Mouse (Mus musculus) heart, postnatal 0 days (tissue): ENCODE data around the gene Mecom. TPM values are rescaled to one million over a fixed set of nuclear protein-coding genes. Genes with fewer than 3 reads are reported as not detected.
A peak's percentile ranks its signal among the peaks of the same experiment; 100 is the strongest.
"Not testable (repeated sequence)": the region's sequence is repeated elsewhere in the genome, so short reads cannot be mapped to it uniquely, and the experiment has no call there.

ENCODE experiments used
- ATAC-seq: fragments of 200-750 bp; cut with Nextera tagmentation; 2 replicates; pipeline ENCODE4 v1.8.0; 2017; ENCODE audit warnings: low read depth, moderate number of reproducible peaks, moderate library complexity; ENCODE audit not compliant: insufficient read depth
- DNase-seq: peaks from one replicate; pipeline ENCODE4 v3.0.0-alpha.2; 2016; ENCODE audit warnings: low spot score
- H3K27ac ChIP-seq: fragments of 300-500 bp; sonication (generic); 2 replicates; pipeline ENCODE4 v1.5.1; 2014; ENCODE audit warnings: low read depth, mild to moderate bottlenecking
- H3K27me3 ChIP-seq: fragments of 300-500 bp; sonication (generic); 2 replicates; pipeline ENCODE4 v1.6.1; 2014; ENCODE audit warnings: low read length, mixed read lengths; ENCODE audit not compliant: control insufficient read depth, insufficient read depth
- H3K36me3 ChIP-seq: fragments of 300-500 bp; sonication (generic); replicated peaks from 2 replicates; pipeline ENCODE4 v1.6.1; 2014; ENCODE audit warnings: low read length, mixed read lengths; ENCODE audit not compliant: control insufficient read depth, insufficient read depth
- H3K4me1 ChIP-seq: fragments of 300-500 bp; sonication (generic); 2 replicates; pipeline ENCODE4 v1.6.1; 2014; ENCODE audit warnings: antibody characterized with exemption; ENCODE audit not compliant: control insufficient read depth, insufficient read depth
- H3K4me2 ChIP-seq: fragments of 300-500 bp; sonication (generic); 2 replicates; pipeline ENCODE4 v1.6.1; 2014; ENCODE audit warnings: low read depth, mild to moderate bottlenecking, low read length, moderate library complexity
- H3K4me3 ChIP-seq: fragments of 300-500 bp; sonication (generic); 2 replicates; pipeline ENCODE4 v1.5.1; 2014; ENCODE audit warnings: low read depth, low read length
- H3K9ac ChIP-seq: fragments of 300-500 bp; sonication (generic); replicated peaks from 2 replicates; pipeline ENCODE4 v1.6.1; 2014; ENCODE audit warnings: low read depth, low read length, mixed read lengths
- H3K9me3 ChIP-seq: fragments of 300-500 bp; sonication (generic); replicated peaks from 2 replicates; pipeline ENCODE4 v1.6.1; 2016; ENCODE audit warnings: low read length; ENCODE audit not compliant: control insufficient read depth
- CTCF ChIP-seq: IDR thresholded peaks from 2 replicates; pipeline ENCODE4 v1.5.1; 2016; ENCODE audit warnings: antibody characterized with exemption, control low read depth, low read depth
- EP300 ChIP-seq: IDR thresholded peaks from 2 replicates; pipeline ENCODE4 v1.6.1; 2016; ENCODE audit warnings: antibody characterized with exemption, low read depth
- WGBS: fragments of 180-500 bp; shearing (Covaris S2); extraction: QIAGEN DNeasy Blood & Tissue Kit; methylation state at CpG from one replicate; pipeline ENCODE4 v1.1.7; 2014; 5-methylcytosine and 5-hydroxymethylcytosine counted together
- polyA plus RNA-seq: library from polyadenylated mRNA; unstranded; fragments of >200 nt; fragmentation: Nextera tagmentation; extraction: Ambion mirVana; gene quantifications from 2 replicates; pipeline ENCODE4 v1.2.1, GENCODE M21; 2015
- total RNA-seq: library from RNA; depleted of rRNA; stranded (reverse); fragments of >200 nt; gene quantifications from 2 replicates; pipeline ENCODE4 v1.2.3, GENCODE M21; 2014; ENCODE audit warnings: low replicate concordance

Mecom gene
- total and polyA plus RNA-seq, 2 experiments from 2014 or later, result 8.5 to 18.9 TPM

- TF ChIP-seq CTCF (no peak), EP300 (no peak)
- Histone ChIP-seq H3K36me3 (no peaks in the 10 kb centered on the region), H3K4me3 (no peak overlapping the region), H3K4me1 (no peaks in the 10 kb centered on the region), H3K27me3 (no peaks in the 10 kb centered on the region), H3K9me3 (no peaks in the 10 kb centered on the region), H3K27ac (no peak overlapping the region), H3K9ac (no peak overlapping the region), H3K4me2 (no peak overlapping the region)
- 37% methylated on average over 6 of the region's 6 CpGs for WGBS
- 0 out of 2 replicates have a peak, but pooled peaks have one; percentile 41 for ATAC-seq
- no peak for DNase-seq
Measured at GRCm38 (mm10) chr3:30588865-30589264, 41.1 kb upstream of the Mecom start.

- no peak for TF ChIP-seq CTCF
- H3K9ac ChIP-seq, result no peak overlapping the region
- no peaks in the 10 kb centered on the region for H3K4me1 ChIP-seq
- H3K36me3 ChIP-seq, result no peaks in the 10 kb centered on the region
- 10% methylated on average over 2 of the region's 2 CpGs for WGBS
- H3K4me3 ChIP-seq, result no peak overlapping the region
- DNase-seq, result no peak
- H3K27me3 ChIP-seq, result no peaks in the 10 kb centered on the region
- no peak overlapping the region for H3K4me2 ChIP-seq
- no peak for ATAC-seq
- no peaks in the 10 kb centered on the region for H3K9me3 ChIP-seq
- H3K27ac ChIP-seq, result no peak overlapping the region
Measured at GRCm38 (mm10) chr3:30573549-30573948, 25.7 kb upstream of the Mecom start.

GRCm38 (mm10) chr3:30566333-30566732 is 18.5 kb upstream of the Mecom start:
- H3K36me3 ChIP-seq, H3K4me2 ChIP-seq, H3K4me3 ChIP-seq, H3K27me3 ChIP-seq, ATAC-seq, H3K9me3 ChIP-seq, H3K27ac ChIP-seq, DNase-seq, H3K9ac ChIP-seq, H3K4me1 ChIP-seq: not testable (repeated sequence)
- 86% methylated on average over 1 of the region's 2 CpGs for WGBS

GRCm38 (mm10) chr3:30560677-30561314 is 13.0 kb upstream of the Mecom start:
- Histone ChIP-seq H3K4me2 (no peak overlapping the region), H3K9ac (no peak overlapping the region), H3K9me3 (no peaks in the 10 kb centered on the region), H3K27ac (no peak overlapping the region), H3K4me1 (no peaks in the 10 kb centered on the region), H3K4me3 (no peak overlapping the region), H3K36me3 (no peaks in the 10 kb centered on the region), H3K27me3 (no peaks in the 10 kb centered on the region)
- TF ChIP-seq CTCF (peak; percentile 48), EP300 (no peak)
- no peak for ATAC-seq
- DNase-seq, result peak; percentile 21
- WGBS, result 45% methylated on average over 6 of the region's 6 CpGs

DNA sequence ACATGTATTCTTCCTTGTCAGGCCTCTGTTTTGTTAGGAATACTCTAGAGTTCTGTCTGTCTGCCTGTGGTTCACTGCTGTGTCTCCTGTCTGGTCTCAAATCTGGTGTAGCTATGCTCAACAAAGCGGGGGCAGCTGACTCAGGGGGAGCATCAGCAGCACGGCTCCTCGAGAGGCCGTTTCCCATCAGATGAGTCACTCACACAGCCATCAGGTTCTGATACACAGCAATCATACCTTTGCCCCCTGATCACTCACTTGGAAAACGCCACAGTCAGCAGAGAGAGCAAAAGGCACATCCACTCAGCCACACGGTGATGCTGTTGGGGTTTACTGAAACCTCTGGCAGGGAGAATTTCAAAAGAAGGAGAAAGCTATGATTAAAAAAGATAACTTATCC is 5.9 kb upstream of the Mecom start:
- Histone ChIP-seq H3K27me3 (no peaks in the 10 kb centered on the region), H3K4me3 (no peak overlapping the region), H3K9ac (no peak overlapping the region), H3K36me3 (no peaks in the 10 kb centered on the region), H3K4me2 (no peak overlapping the region), H3K27ac (no peak overlapping the region), H3K4me1 (no peaks in the 10 kb centered on the region), H3K9me3 (no peaks in the 10 kb centered on the region)
- ATAC-seq, result no peak
- no peak for DNase-seq
- TF ChIP-seq CTCF (no peak), EP300 (no peak)
- 66% methylated on average over 6 of the region's 6 CpGs for WGBS

DNA sequence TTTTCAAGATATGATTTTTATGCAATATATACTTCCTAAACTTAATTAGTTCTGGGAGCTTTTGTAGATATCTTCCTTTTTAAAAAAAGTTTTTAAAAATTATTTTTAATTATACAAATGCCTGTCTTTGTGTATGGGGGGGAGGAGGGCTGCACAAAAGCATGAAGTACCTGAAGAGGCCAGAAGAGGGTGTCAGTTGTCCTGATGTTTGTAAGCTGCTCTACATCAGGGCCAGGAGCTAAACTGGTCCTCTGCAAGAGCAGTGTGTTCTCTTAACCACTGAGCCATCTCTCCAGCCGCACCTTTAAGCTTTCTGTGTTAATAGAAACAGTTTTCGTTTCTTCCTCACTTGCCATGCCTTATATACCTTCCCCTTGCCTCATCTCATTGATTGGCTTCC is 2.4 kb upstream of the Mecom start:
- Histone ChIP-seq H3K9me3 (no peaks in the 10 kb centered on the region), H3K27ac (no peak overlapping the region), H3K4me1 (peaks cover 13% of the 10 kb centered on the region), H3K4me3 (no peak overlapping the region), H3K27me3 (no peaks in the 10 kb centered on the region), H3K9ac (no peak overlapping the region), H3K36me3 (no peaks in the 10 kb centered on the region), H3K4me2 (no peak overlapping the region)
- no peak for ATAC-seq
- TF ChIP-seq EP300, result no peak
- TF ChIP-seq CTCF, result peak; percentile 28
- no peak for DNase-seq
- WGBS, result 56% methylated on average over 2 of the region's 2 CpGs
